In genomic region chr13:23685966-23686365, GRCm38 (mm10) we compare ENCODE assay signal across 10 mouse cellular contexts. TPM values are rescaled to one million over a fixed set of nuclear protein-coding genes. Genes with fewer than 3 reads are reported as not detected.
DNase-seq lines count a peak whose midpoint lies in the region; ATAC-seq lines count a peak whose summit lies in the region.
"Had no signal": no experiment of that assay in that cellular context is flagged by ENCODE, and none has a peak within 500 bp of the region (broad histone marks: within the 10 kb centered on the region; RNA-seq: fewer than 3 reads in every experiment).

No protein-coding gene starts in this region.

- no peaks in the 10 kb centered on the region for H3K27me3 ChIP-seq in kidney, embryonic 14.5 days (ENCODE audit: control insufficient read depth, insufficient read depth, low read length)
- no peaks in the 10 kb centered on the region for H3K27me3 ChIP-seq in hindbrain, embryonic 14.5 days (ENCODE audit: control insufficient read depth, insufficient read depth, low read length)
- no peaks in the 10 kb centered on the region for H3K27me3 ChIP-seq in midbrain, embryonic 15.5 days (replicated peaks)
- H3K27me3 ChIP-seq: Patski had no signal

- no peak for ATAC-seq in kidney, embryonic 14.5 days (ENCODE audit: low FRiP score, low TSS enrichment)
- no peak for ATAC-seq in hindbrain, embryonic 14.5 days (ENCODE audit: low FRiP score)
- ATAC-seq in midbrain, embryonic 15.5 days (replicated peaks) = no peak
- ATAC-seq in activated CD4-positive, CD25-positive, alpha-beta regulatory T cell, adult 4 months = no peak
- ATAC-seq: Patski had no signal

- peak overlapping the region; percentile 61 for H3K9ac ChIP-seq in kidney, embryonic 14.5 days (ENCODE audit: low read depth, low read length)
- peak overlapping the region; percentile 60 for H3K9ac ChIP-seq in hindbrain, embryonic 14.5 days
- H3K9ac ChIP-seq in midbrain, embryonic 15.5 days = peak overlapping the region; percentile 64; the same call in 1 of the 2 replicates

- peak overlapping the region; percentile 47 for H3K4me3 ChIP-seq in kidney, embryonic 14.5 days (ENCODE audit: low read length)
- peak overlapping the region; percentile 43 for H3K4me3 ChIP-seq in hindbrain, embryonic 14.5 days (replicated peaks; ENCODE audit: low read length)
- H3K4me3 ChIP-seq in midbrain, embryonic 15.5 days = peak overlapping the region; percentile 51; the same call in 1 of the 2 replicates

- H3K27ac ChIP-seq in kidney, embryonic 14.5 days (ENCODE audit: low read depth, low read length) = peak overlapping the region; percentile 99
- H3K27ac ChIP-seq in hindbrain, embryonic 14.5 days = no peak overlapping the region
- no peak overlapping the region for H3K27ac ChIP-seq in midbrain, embryonic 15.5 days

- no peaks in the 10 kb centered on the region for H3K9me3 ChIP-seq in kidney, embryonic 14.5 days (ENCODE audit: control insufficient read depth, low read length)
- no peaks in the 10 kb centered on the region for H3K9me3 ChIP-seq in hindbrain, embryonic 14.5 days (ENCODE audit: control insufficient read depth, low read length)
- no peaks in the 10 kb centered on the region for H3K9me3 ChIP-seq in midbrain, embryonic 15.5 days

- WGBS in kidney, embryonic 14.5 days = 42% methylated on average over 4 of the region's 4 CpGs
- 55% methylated on average over 4 of the region's 4 CpGs for WGBS in hindbrain, embryonic 14.5 days
- 28% methylated on average over 4 of the region's 4 CpGs for WGBS in midbrain, embryonic 15.5 days

- no peak for DNase-seq in kidney, adult 18-20 months
- DNase-seq in brain, adult 2 months (ENCODE audit: low read depth, low spot score) = peak; percentile 49
- DNase-seq in hindbrain, embryonic 14.5 days (ENCODE audit: low spot score) = no peak
- DNase-seq in adrenal gland, adult 8-10 months = no peak
- DNase-seq in frontal cortex, postnatal 25 days (ENCODE audit: low spot score in 2 of 2) = no peak

- H3K4me2 ChIP-seq in kidney, embryonic 14.5 days (replicated peaks; ENCODE audit: low read depth, low read length) = peak overlapping the region; percentile 52
- peak overlapping the region; percentile 72 for H3K4me2 ChIP-seq in hindbrain, embryonic 14.5 days (replicated peaks)
- peak overlapping the region; percentile 82 for H3K4me2 ChIP-seq in midbrain, embryonic 15.5 days

- 0 out of 2 replicates have a peak, but pooled peaks cover 10% of the 10 kb centered on the region for H3K4me1 ChIP-seq in kidney, embryonic 14.5 days (ENCODE audit: control insufficient read depth, insufficient read depth, low read length)
- H3K4me1 ChIP-seq in hindbrain, embryonic 14.5 days (replicated peaks; ENCODE audit: control insufficient read depth, insufficient read depth, low read length) = peaks cover 18% of the 10 kb centered on the region
- peaks cover 22% of the 10 kb centered on the region for H3K4me1 ChIP-seq in midbrain, embryonic 15.5 days

- peaks cover 4% of the 10 kb centered on the region; the same call in 1 of the 2 replicates for H3K36me3 ChIP-seq in kidney, embryonic 14.5 days (ENCODE audit: control insufficient read depth, insufficient read depth, low read length)
- no peaks in the 10 kb centered on the region for H3K36me3 ChIP-seq in hindbrain, embryonic 14.5 days (replicated peaks; ENCODE audit: control insufficient read depth, insufficient read depth)
- H3K36me3 ChIP-seq in midbrain, embryonic 15.5 days (replicated peaks) = no peaks in the 10 kb centered on the region

RNA-seq across cellular contexts. Expression of gene Hist1h2bc, which starts 2.0 kb away (rescaled TPM):
- polyA plus RNA-seq in kidney, embryonic 14.5 days (2014; fragmentation: Nextera tagmentation; extraction: Ambion mirVana) = 54.0 and 60.2 TPM in 2 replicates
- polyA plus RNA-seq in hindbrain, embryonic 14.5 days (2014; fragmentation: Nextera tagmentation; extraction: Ambion mirVana) = 14.5 and 15.1 TPM in 2 replicates
- polyA plus RNA-seq in midbrain, embryonic 15.5 days (2015; fragmentation: Nextera tagmentation; extraction: Ambion mirVana) = 17.3 and 17.7 TPM in 2 replicates
- 1 to 10 TPM in 1 of 2 experiments, under 1 TPM in 1; 0.85 to 5.4 TPM for polyA plus RNA-seq in activated CD4-positive, CD25-positive, alpha-beta regulatory T cell, adult 4 months (2017; shearing (Covaris generic))
- 100 to 1,000 TPM; 105 to 176 (median 135) TPM for total RNA-seq in adrenal gland, adult 8-10 months (2022)

RNA-seq across cellular contexts. Expression of gene Hist1h2ac, which starts 2.2 kb away (rescaled TPM):
- 1.3 and 1.9 TPM in 2 replicates for polyA plus RNA-seq in kidney, embryonic 14.5 days (2014; fragmentation: Nextera tagmentation; extraction: Ambion mirVana)
- 0.26 and 0.27 TPM in 2 replicates for polyA plus RNA-seq in hindbrain, embryonic 14.5 days (2014; fragmentation: Nextera tagmentation; extraction: Ambion mirVana)
- polyA plus RNA-seq in midbrain, embryonic 15.5 days (2015; fragmentation: Nextera tagmentation; extraction: Ambion mirVana) = 0.32 and 0.37 TPM in 2 replicates
- under 1 TPM in 1 of 2 experiments, not detected in 1; 0.28 TPM for polyA plus RNA-seq in activated CD4-positive, CD25-positive, alpha-beta regulatory T cell, adult 4 months (2017; shearing (Covaris generic))
- 1 to 10 TPM; 1.8 to 3.2 (median 2.3) TPM for total RNA-seq in adrenal gland, adult 8-10 months (2022)

RNA-seq across cellular contexts. Expression of gene Hist1h1t, which starts 9.6 kb away (rescaled TPM):
- polyA plus RNA-seq in kidney, embryonic 14.5 days (2014; fragmentation: Nextera tagmentation; extraction: Ambion mirVana) = not detected in 2 replicates
- polyA plus RNA-seq in hindbrain, embryonic 14.5 days (2014; fragmentation: Nextera tagmentation; extraction: Ambion mirVana) = not detected in 2 replicates
- polyA plus RNA-seq in midbrain, embryonic 15.5 days (2015; fragmentation: Nextera tagmentation; extraction: Ambion mirVana) = not detected in 2 replicates
- not detected for polyA plus RNA-seq in activated CD4-positive, CD25-positive, alpha-beta regulatory T cell, adult 4 months (2017; shearing (Covaris generic))
- total RNA-seq in adrenal gland, adult 8-10 months (2022) = under 1 TPM in 1 of 4 experiments, not detected in 3; 0.26 TPM
- polyA plus RNA-seq: gonadal fat pad, adult 2 months had no signal

RNA-seq across cellular contexts. Expression of gene Hist1h4c, which starts 12.3 kb away (rescaled TPM):
- polyA plus RNA-seq in kidney, embryonic 14.5 days (2014; fragmentation: Nextera tagmentation; extraction: Ambion mirVana) = 9.0 and 15.0 TPM in 2 replicates
- 3.0 and 3.5 TPM in 2 replicates for polyA plus RNA-seq in hindbrain, embryonic 14.5 days (2014; fragmentation: Nextera tagmentation; extraction: Ambion mirVana)
- 1.8 and 3.0 TPM in 2 replicates for polyA plus RNA-seq in midbrain, embryonic 15.5 days (2015; fragmentation: Nextera tagmentation; extraction: Ambion mirVana)
- polyA plus RNA-seq in activated CD4-positive, CD25-positive, alpha-beta regulatory T cell, adult 4 months (2017; shearing (Covaris generic)) = 1 to 10 TPM in 1 of 2 experiments, under 1 TPM in 1; 0.57 to 7.4 TPM
- total RNA-seq in adrenal gland, adult 8-10 months (2022) = 10 to 100 TPM; 71.9 to 93.9 (median 88.6) TPM

RNA-seq across cellular contexts. Expression of gene Hfe, which starts 24.7 kb away (rescaled TPM):
- polyA plus RNA-seq in kidney, embryonic 14.5 days (2014; fragmentation: Nextera tagmentation; extraction: Ambion mirVana) = 6.0 and 7.6 TPM in 2 replicates
- 4.8 and 7.0 TPM in 2 replicates for polyA plus RNA-seq in hindbrain, embryonic 14.5 days (2014; fragmentation: Nextera tagmentation; extraction: Ambion mirVana)
- 3.0 and 3.8 TPM in 2 replicates for polyA plus RNA-seq in midbrain, embryonic 15.5 days (2015; fragmentation: Nextera tagmentation; extraction: Ambion mirVana)
- under 1 TPM in 1 of 2 experiments, not detected in 1; 0.80 TPM for polyA plus RNA-seq in activated CD4-positive, CD25-positive, alpha-beta regulatory T cell, adult 4 months (2017; shearing (Covaris generic))
- 10 to 100 TPM; 27.4 to 41.7 (median 33.5) TPM for total RNA-seq in adrenal gland, adult 8-10 months (2022)
